Mouse (Mus musculus): ENCODE results near the gene Fam129a. TPM values are rescaled to one million over a fixed set of nuclear protein-coding genes. Genes with fewer than 3 reads are reported as not detected.

Fam129a gene
- total and polyA plus RNA-seq, 2 experiments from 2014 or later = 1.7 to 2.6 TPM

DNA sequence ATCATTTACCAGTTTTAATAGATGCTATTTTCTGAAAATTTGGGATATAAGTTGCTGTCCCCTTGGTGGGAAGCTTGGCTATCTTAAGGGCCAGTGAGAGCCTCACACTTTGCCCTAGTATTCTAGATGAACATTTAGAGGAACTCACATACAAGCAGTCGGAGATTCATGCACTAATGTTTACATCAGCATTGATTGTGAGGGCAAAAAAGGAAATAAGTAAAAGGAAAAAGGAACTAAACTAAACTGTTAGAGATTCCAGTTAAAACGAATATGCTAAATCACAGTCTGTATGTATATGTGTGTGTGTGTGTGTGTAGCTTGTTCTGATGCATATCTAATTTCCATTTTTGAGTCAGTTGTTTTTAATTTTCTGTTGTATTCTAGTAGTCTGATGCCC is 54.7 kb downstream of the Fam129a start:
- H3K4me1 ChIP-seq (ENCODE audit: insufficient read depth, low read length) = no peaks in the 10 kb centered on the region
- H3K27me3 ChIP-seq (ENCODE audit: insufficient read depth, low read length) = no peaks in the 10 kb centered on the region
- TF ChIP-seq CTCF (IDR thresholded peaks at IDR 0.05; ENCODE audit: low read depth) = no peak
- 85% methylated on average over 2 of the region's 2 CpGs for WGBS
- H3K36me3 ChIP-seq (ENCODE audit: insufficient read depth, low read length) = no peaks in the 10 kb centered on the region
- DNase-seq (ENCODE audit: low spot score) (no peak), ATAC-seq (no peak)
- no peaks in the 10 kb centered on the region for H3K9me3 ChIP-seq (ENCODE audit: low read length)
- no peak overlapping the region for H3K9ac ChIP-seq (replicated peaks; ENCODE audit: low read length)
- no peak overlapping the region for H3K27ac ChIP-seq
- H3K4me3 ChIP-seq (ENCODE audit: low read length) = no peak overlapping the region
- H3K4me2 ChIP-seq (ENCODE audit: low read depth, low read length) = no peak overlapping the region

DNA sequence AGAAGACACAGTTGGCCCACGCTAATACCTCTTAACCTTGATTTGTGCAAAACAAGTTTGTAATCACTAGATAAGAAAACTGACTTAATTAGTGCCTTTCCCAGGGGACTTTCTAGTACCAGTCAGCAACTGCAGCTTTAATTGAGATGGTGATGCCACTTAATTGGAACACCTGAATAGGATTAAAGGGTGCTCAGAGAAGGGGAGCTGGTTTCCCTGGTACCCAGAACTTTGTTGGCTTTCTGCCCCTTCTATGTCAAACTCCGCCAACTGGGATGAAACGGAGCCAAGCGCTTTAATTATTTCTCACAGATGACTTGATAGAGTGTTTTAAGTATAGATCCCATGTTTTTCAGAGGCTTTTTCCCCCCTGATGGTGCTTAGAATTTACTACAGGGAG is 55.6 kb downstream of the Fam129a start:
- TF ChIP-seq CTCF (IDR thresholded peaks at IDR 0.05; ENCODE audit: low read depth) = no peak
- peak; percentile 57 for DNase-seq (ENCODE audit: low spot score)
- peak; percentile 43; the same call in 1 of the 2 replicates for ATAC-seq

DNA sequence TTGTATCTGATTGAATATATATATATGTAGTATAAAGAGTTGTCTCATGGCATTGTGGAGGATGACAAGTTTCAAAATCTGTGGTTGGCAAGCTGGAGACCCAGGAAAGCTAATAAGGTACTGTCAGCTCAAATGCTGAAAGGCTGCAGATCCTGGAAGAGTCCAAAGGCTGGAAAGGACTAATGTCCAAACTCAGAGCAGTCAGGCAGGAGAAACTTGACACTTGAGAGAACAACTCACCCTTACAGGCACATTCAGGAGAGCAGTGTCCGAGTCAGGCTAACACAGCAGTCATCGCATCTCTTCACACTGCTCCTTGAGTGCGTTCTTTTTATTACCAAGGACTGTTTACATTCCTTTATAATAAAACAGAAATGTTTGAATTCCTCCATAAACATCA is 56.2 kb downstream of the Fam129a start:
- Histone ChIP-seq H3K9me3 (ENCODE audit: low read length) (no peaks in the 10 kb centered on the region), H3K27me3 (ENCODE audit: insufficient read depth, low read length) (no peaks in the 10 kb centered on the region), H3K9ac (replicated peaks; ENCODE audit: low read length) (no peak overlapping the region), H3K4me3 (ENCODE audit: low read length) (no peak overlapping the region), H3K27ac (no peak overlapping the region), H3K4me1 (ENCODE audit: insufficient read depth, low read length) (no peaks in the 10 kb centered on the region), H3K36me3 (ENCODE audit: insufficient read depth, low read length) (no peaks in the 10 kb centered on the region), H3K4me2 (ENCODE audit: low read depth, low read length) (no peak overlapping the region)
- no peak for TF ChIP-seq CTCF (IDR thresholded peaks at IDR 0.05; ENCODE audit: low read depth)
- DNase-seq (ENCODE audit: low spot score) (no peak), ATAC-seq (no peak)
- 64% methylated on average over 3 of the region's 3 CpGs for WGBS

More for the DNA sequence above, 55.6 kb downstream of the Fam129a start:
- no peak overlapping the region for H3K4me3 ChIP-seq (ENCODE audit: low read length)
- no peak overlapping the region for H3K9ac ChIP-seq (replicated peaks; ENCODE audit: low read length)
- H3K9me3 ChIP-seq (ENCODE audit: low read length) = no peaks in the 10 kb centered on the region
- 34% methylated on average over 4 of the region's 4 CpGs for WGBS
- no peaks in the 10 kb centered on the region for H3K4me1 ChIP-seq (ENCODE audit: insufficient read depth, low read length)
- H3K27me3 ChIP-seq (ENCODE audit: insufficient read depth, low read length) = no peaks in the 10 kb centered on the region
- no peak overlapping the region for H3K27ac ChIP-seq
- H3K36me3 ChIP-seq (ENCODE audit: insufficient read depth, low read length) = no peaks in the 10 kb centered on the region
- H3K4me2 ChIP-seq (ENCODE audit: low read depth, low read length) = no peak overlapping the region

DNA sequence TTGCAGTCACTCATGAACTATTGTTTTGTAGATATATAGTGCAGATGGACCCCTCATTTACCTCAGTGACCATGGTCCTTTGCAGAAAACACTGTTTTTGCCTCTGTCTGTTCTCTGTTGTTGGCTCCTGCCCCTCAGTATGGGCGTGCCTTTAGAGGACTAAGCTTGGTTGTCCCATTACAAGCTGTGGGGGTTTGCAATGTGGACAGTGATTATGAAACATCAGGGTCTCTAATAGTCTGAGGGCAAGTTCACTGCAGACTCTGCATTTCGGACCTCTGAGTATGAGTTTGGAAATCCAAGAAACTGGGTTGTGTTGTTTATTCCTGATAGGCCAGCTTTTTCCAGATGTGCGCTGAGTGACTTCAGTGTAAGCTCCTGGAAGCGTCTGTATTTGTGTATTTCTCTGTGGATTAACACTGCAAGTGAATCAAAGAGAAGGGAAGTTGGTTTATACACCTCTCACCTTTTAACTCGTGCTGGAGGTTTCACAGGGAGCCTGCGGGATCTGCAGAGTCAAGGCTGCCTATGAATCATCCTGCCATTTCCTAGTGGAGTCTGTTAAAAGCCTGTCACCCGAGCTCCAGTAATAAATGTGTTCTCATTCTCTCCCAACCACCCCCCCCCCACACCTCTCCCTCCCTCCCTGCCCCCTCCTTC is 58.7 kb downstream of the Fam129a start:
- Histone ChIP-seq H3K9me3 (ENCODE audit: low read length) (no peaks in the 10 kb centered on the region), H3K4me2 (ENCODE audit: low read depth, low read length) (no peak overlapping the region), H3K27me3 (ENCODE audit: insufficient read depth, low read length) (no peaks in the 10 kb centered on the region), H3K36me3 (ENCODE audit: insufficient read depth, low read length) (no peaks in the 10 kb centered on the region), H3K27ac (no peak overlapping the region), H3K4me3 (ENCODE audit: low read length) (no peak overlapping the region), H3K9ac (replicated peaks; ENCODE audit: low read length) (no peak overlapping the region), H3K4me1 (ENCODE audit: insufficient read depth, low read length) (no peaks in the 10 kb centered on the region)
- DNase-seq (ENCODE audit: low spot score) (no peak), ATAC-seq (no peak)
- TF ChIP-seq CTCF (IDR thresholded peaks at IDR 0.05; ENCODE audit: low read depth) = no peak
- WGBS = 47% methylated on average over 7 of the region's 7 CpGs

DNA sequence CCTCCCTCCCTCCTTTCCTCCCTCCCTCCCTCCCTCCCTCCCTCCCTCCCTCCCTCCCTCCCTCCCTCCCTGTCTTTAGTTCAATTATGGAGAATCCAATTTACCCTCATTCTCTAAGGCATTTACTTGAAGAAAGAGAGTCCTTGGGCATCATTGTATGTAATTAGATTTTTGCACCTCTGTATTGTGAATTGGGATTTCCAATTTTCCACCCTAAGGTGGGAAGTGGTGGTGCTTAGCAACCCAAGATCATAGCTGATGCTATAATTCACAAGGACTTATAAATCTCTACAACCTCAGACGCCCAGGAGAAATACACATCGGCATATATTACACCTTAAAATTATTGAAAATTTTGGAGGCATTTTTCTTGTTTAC is 59.3 kb downstream of the Fam129a start:
- no peak for TF ChIP-seq CTCF (IDR thresholded peaks at IDR 0.05; ENCODE audit: low read depth)
- Histone ChIP-seq H3K27me3 (ENCODE audit: insufficient read depth, low read length) (no peaks in the 10 kb centered on the region), H3K9ac (replicated peaks; ENCODE audit: low read length) (no peak overlapping the region), H3K27ac (no peak overlapping the region), H3K4me1 (ENCODE audit: insufficient read depth, low read length) (no peaks in the 10 kb centered on the region), H3K9me3 (ENCODE audit: low read length) (no peaks in the 10 kb centered on the region), H3K4me3 (ENCODE audit: low read length) (no peak overlapping the region), H3K36me3 (ENCODE audit: insufficient read depth, low read length) (no peaks in the 10 kb centered on the region), H3K4me2 (ENCODE audit: low read depth, low read length) (no peak overlapping the region)
- WGBS = 55% methylated on average over 2 of the region's 2 CpGs
- DNase-seq (ENCODE audit: low spot score) = no peak
- ATAC-seq = 0 out of 2 replicates have a peak, but pooled peaks have one; percentile 11

DNA sequence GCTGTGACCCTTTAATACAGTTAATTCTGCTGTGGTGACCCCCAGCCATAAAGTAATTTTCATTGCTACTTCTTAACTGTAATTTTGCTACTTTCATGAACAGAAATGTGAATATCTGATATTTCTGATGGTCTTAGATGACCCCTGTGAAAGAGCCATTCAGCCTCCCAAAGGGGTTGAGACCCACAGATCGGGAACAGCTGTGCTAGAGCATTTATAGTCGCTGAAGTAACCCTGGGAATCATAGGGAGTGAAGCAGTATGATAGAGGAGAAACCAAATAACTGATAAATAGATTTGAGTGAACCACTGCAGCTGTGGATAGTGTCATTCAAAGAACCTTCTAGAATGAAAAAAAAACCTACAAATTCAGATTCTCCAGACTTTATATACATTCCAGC is 60.1 kb downstream of the Fam129a start:
- no peaks in the 10 kb centered on the region for H3K9me3 ChIP-seq (ENCODE audit: low read length)
- 55% methylated on average over 2 of the region's 2 CpGs for WGBS
- no peak for TF ChIP-seq CTCF (IDR thresholded peaks at IDR 0.05; ENCODE audit: low read depth)
- no peaks in the 10 kb centered on the region for H3K4me1 ChIP-seq (ENCODE audit: insufficient read depth, low read length)
- H3K27me3 ChIP-seq (ENCODE audit: insufficient read depth, low read length) = no peaks in the 10 kb centered on the region
- ATAC-seq (no peak), DNase-seq (ENCODE audit: low spot score) (no peak)
- no peaks in the 10 kb centered on the region for H3K36me3 ChIP-seq (ENCODE audit: insufficient read depth, low read length)
- H3K27ac ChIP-seq = no peak overlapping the region
- H3K9ac ChIP-seq (replicated peaks; ENCODE audit: low read length) = no peak overlapping the region
- no peak overlapping the region for H3K4me3 ChIP-seq (ENCODE audit: low read length)
- no peak overlapping the region for H3K4me2 ChIP-seq (ENCODE audit: low read depth, low read length)

DNA sequence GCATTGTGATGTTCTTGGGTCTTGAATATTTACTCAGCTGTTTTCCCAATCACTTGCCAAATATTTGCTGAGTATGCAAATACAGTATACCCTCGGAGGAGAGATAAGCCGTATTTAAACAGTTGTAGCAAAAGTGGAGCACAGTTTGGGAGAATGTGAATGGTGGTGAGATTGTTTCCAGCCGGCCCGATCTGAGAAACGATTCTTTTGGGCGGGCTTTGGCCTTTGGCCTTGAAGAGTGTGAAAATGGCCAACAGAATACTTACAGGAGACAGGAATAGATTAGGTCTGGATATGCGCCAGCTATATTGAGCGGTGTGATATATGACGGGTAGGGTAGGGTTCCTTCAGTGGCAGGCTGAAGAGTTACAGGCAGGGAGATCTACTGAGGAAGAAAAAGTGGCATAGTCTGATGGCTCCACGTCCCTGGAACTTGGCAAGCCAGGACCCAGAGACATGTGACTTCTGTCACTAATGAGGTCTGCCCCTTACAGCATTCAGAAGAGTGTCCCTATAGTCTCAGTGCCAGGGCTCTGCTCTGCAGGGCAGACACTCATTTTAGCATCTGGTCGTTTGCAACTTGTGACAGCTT is 60.8 kb downstream of the Fam129a start:
- DNase-seq (ENCODE audit: low spot score) = peak; percentile 59
- Histone ChIP-seq H3K4me3 (ENCODE audit: low read length) (no peak overlapping the region), H3K36me3 (ENCODE audit: insufficient read depth, low read length) (no peaks in the 10 kb centered on the region), H3K27ac (no peak overlapping the region), H3K4me1 (ENCODE audit: insufficient read depth, low read length) (no peaks in the 10 kb centered on the region), H3K27me3 (ENCODE audit: insufficient read depth, low read length) (no peaks in the 10 kb centered on the region), H3K9ac (replicated peaks; ENCODE audit: low read length) (no peak overlapping the region), H3K9me3 (ENCODE audit: low read length) (no peaks in the 10 kb centered on the region), H3K4me2 (ENCODE audit: low read depth, low read length) (no peak overlapping the region)
- peak; percentile 89 for ATAC-seq
- WGBS = 46% methylated on average over 11 of the region's 11 CpGs
- TF ChIP-seq CTCF (IDR thresholded peaks at IDR 0.05; ENCODE audit: low read depth) = no peak

Data from hindbrain, postnatal 0 days (tissue).